Mouse (Mus musculus) adipocyte (in vitro differentiated cells): ENCODE measurements around the gene Clec12a.
"Not testable (repeated sequence)": the region's sequence is repeated elsewhere in the genome, so short reads cannot be mapped to it uniquely, and the experiment has no call there.

Experiments
- DNase-seq: peaks from one replicate; pipeline ENCODE4 v3.0.0-alpha.2; 2016; ENCODE audit warnings: low spot score

Gene Clec12a

GRCm38 (mm10) chr6:129342391-129342790 is at the start of gene Clec12a:
Gene Clec12a (plus strand): TSS chr6:129342691.
- DNase-seq, result not testable (repeated sequence)

GRCm38 (mm10) chr6:129304180-129304579 is 38.3 kb upstream of the Clec12a start:
- DNase-seq, result no peak

GRCm38 (mm10) chr6:129312499-129312898 is 30.0 kb upstream of the Clec12a start:
- DNase-seq, result no peak

- no peak for DNase-seq
Measured at GRCm38 (mm10) chr6:129314655-129315168, 27.8 kb upstream of the Clec12a start.

- DNase-seq, result no peak
Measured at GRCm38 (mm10) chr6:129315698-129316097, 26.8 kb upstream of the Clec12a start.

- no peak for DNase-seq
Measured at GRCm38 (mm10) chr6:129316463-129316862, 26.0 kb upstream of the Clec12a start.

GRCm38 (mm10) chr6:129318395-129318794 is 24.1 kb upstream of the Clec12a start:
- no peak for DNase-seq

- no peak for DNase-seq
Measured at GRCm38 (mm10) chr6:129319331-129319730, 23.2 kb upstream of the Clec12a start.

GRCm38 (mm10) chr6:129326016-129326415 is 16.5 kb upstream of the Clec12a start:
- DNase-seq, result no peak

GRCm38 (mm10) chr6:129326568-129327150 is 15.8 kb upstream of the Clec12a start:
- no peak for DNase-seq

- DNase-seq, result no peak
Measured at GRCm38 (mm10) chr6:129331610-129332009, 10.9 kb upstream of the Clec12a start, which contains the start of gene 4922502D21Rik. Gene 4922502D21Rik (minus strand): TSS chr6:129331796.

GRCm38 (mm10) chr6:129333674-129334078 is 8.8 kb upstream of the Clec12a start:
- DNase-seq, result peak; percentile 13

GRCm38 (mm10) chr6:129337751-129338150 is 4.7 kb upstream of the Clec12a start:
- no peak for DNase-seq

- no peak for DNase-seq
Measured at GRCm38 (mm10) chr6:129344408-129344807, 1.9 kb downstream of the Clec12a start.

- no peak for DNase-seq
Measured at GRCm38 (mm10) chr6:129349524-129350352, 7.2 kb downstream of the Clec12a start.

- no peak for DNase-seq
Measured at GRCm38 (mm10) chr6:129351091-129351490, 8.6 kb downstream of the Clec12a start.

GRCm38 (mm10) chr6:129355774-129356173 is 13.3 kb downstream of the Clec12a start:
- no peak for DNase-seq

- DNase-seq, result no peak
Measured at GRCm38 (mm10) chr6:129356430-129356829, 13.9 kb downstream of the Clec12a start.

GRCm38 (mm10) chr6:129359515-129359914 is 17.0 kb downstream of the Clec12a start:
- DNase-seq, result no peak

GRCm38 (mm10) chr6:129363942-129364341 is 21.5 kb downstream of the Clec12a start:
- no peak for DNase-seq

- peak; percentile 78 for DNase-seq
Measured at GRCm38 (mm10) chr6:129365959-129366359, 23.5 kb downstream of the Clec12a start.

- no peak for DNase-seq
Measured at GRCm38 (mm10) chr6:129369374-129370132, 27.1 kb downstream of the Clec12a start.
